Mouse (Mus musculus) neural tube, embryonic 12.5 days (tissue): ENCODE measurements around the gene Ctnnb1. TPM values are rescaled to one million over a fixed set of nuclear protein-coding genes. Genes with fewer than 3 reads are reported as not detected.

Experiments used
- ATAC-seq: fragments of 200-750 bp; cut with Nextera tagmentation; 2 replicates; pipeline ENCODE4 v1.8.0; 2017; ENCODE audit warnings: low read depth, mild to moderate bottlenecking, moderate TSS enrichment, moderate library complexity; ENCODE audit not compliant: low FRiP score
- H3K27ac ChIP-seq: fragments of 300-500 bp; sonication (generic); 2 replicates; pipeline ENCODE4 v1.5.1; 2016
- H3K27me3 ChIP-seq: fragments of 300-500 bp; sonication (generic); replicated peaks from 2 replicates; pipeline ENCODE4 v1.6.1; 2016; ENCODE audit warnings: mild to moderate bottlenecking
- H3K36me3 ChIP-seq: fragments of 300-500 bp; sonication (generic); 2 replicates; pipeline ENCODE4 v1.6.1; 2016; ENCODE audit warnings: mild to moderate bottlenecking
- H3K4me1 ChIP-seq: fragments of 300-500 bp; sonication (generic); 2 replicates; pipeline ENCODE4 v1.6.1; 2016
- H3K4me2 ChIP-seq: fragments of 300-500 bp; sonication (generic); replicated peaks from 2 replicates; pipeline ENCODE4 v1.6.1; 2016; ENCODE audit warnings: mild to moderate bottlenecking
- H3K4me3 ChIP-seq: fragments of 300-500 bp; sonication (generic); 2 replicates; pipeline ENCODE4 v1.5.1; 2016
- H3K9ac ChIP-seq: fragments of 300-500 bp; sonication (generic); 2 replicates; pipeline ENCODE4 v1.6.1; 2016; ENCODE audit warnings: mild to moderate bottlenecking
- H3K9me3 ChIP-seq: fragments of 300-500 bp; sonication (generic); 2 replicates; pipeline ENCODE4 v1.6.1; 2016; ENCODE audit warnings: mild to moderate bottlenecking
- WGBS: fragments of 180-500 bp; shearing (Covaris S2); methylation state at CpG from one replicate; pipeline ENCODE4 v1.1.7; 2016; 5-methylcytosine and 5-hydroxymethylcytosine counted together
- polyA plus RNA-seq: library from polyadenylated mRNA; unstranded; fragments of >200 nt; fragmentation: Nextera tagmentation; extraction: Ambion mirVana; gene quantifications from 2 replicates; pipeline ENCODE4 v1.2.1, GENCODE M21; 2016

Ctnnb1 gene
- polyA plus RNA-seq, 1 experiment from 2014 or later: 619 TPM

GRCm38 (mm10) chr9:120946131-120946530, 17.1 kb downstream of the Ctnnb1 start:
- Histone ChIP-seq H3K27ac (no peak overlapping the region), H3K9me3 (no peaks in the 10 kb centered on the region), H3K9ac (no peak overlapping the region), H3K27me3 (no peaks in the 10 kb centered on the region), H3K4me1 (peaks cover 25% of the 10 kb centered on the region), H3K36me3 (peaks cover 14% of the 10 kb centered on the region), H3K4me2 (no peak overlapping the region), H3K4me3 (no peak overlapping the region)
- 88% methylated on average over 8 of the region's 8 CpGs for WGBS
- ATAC-seq: no peak

GRCm38 (mm10) chr9:120948832-120949231, 19.8 kb downstream of the Ctnnb1 start:
- Histone ChIP-seq H3K9ac (no peak overlapping the region), H3K9me3 (no peaks in the 10 kb centered on the region), H3K27me3 (no peaks in the 10 kb centered on the region), H3K4me1 (0 out of 2 replicates have a peak, but pooled peaks cover 8% of the 10 kb centered on the region), H3K36me3 (peaks cover 41% of the 10 kb centered on the region), H3K27ac (no peak overlapping the region), H3K4me2 (no peak overlapping the region), H3K4me3 (no peak overlapping the region)
- WGBS: 100% methylated on average over 1 of the region's 1 CpGs
- no peak for ATAC-seq

- 94% methylated on average over 12 of the region's 12 CpGs for WGBS
- Histone ChIP-seq H3K36me3 (peaks cover 60% of the 10 kb centered on the region), H3K4me3 (no peak overlapping the region), H3K9ac (no peak overlapping the region), H3K4me2 (no peak overlapping the region), H3K27ac (no peak overlapping the region), H3K27me3 (no peaks in the 10 kb centered on the region), H3K4me1 (0 out of 2 replicates have a peak, but pooled peaks cover 8% of the 10 kb centered on the region), H3K9me3 (no peaks in the 10 kb centered on the region)
- no peak for ATAC-seq
These were observed 21.7 kb downstream of the Ctnnb1 start for GRCm38 (mm10) chr9:120950761-120951160.

- no peak overlapping the region for H3K4me2 ChIP-seq
- WGBS: 83% methylated on average over 3 of the region's 3 CpGs
- peaks cover 72% of the 10 kb centered on the region for H3K36me3 ChIP-seq
These were observed 22.9 kb downstream of the Ctnnb1 start for GRCm38 (mm10) chr9:120951947-120952346.

GRCm38 (mm10) chr9:120958051-120958450, 29.0 kb downstream of the Ctnnb1 start:
- Histone ChIP-seq H3K9me3 (no peaks in the 10 kb centered on the region), H3K36me3 (peaks cover 100% of the 10 kb centered on the region)
- no peak for ATAC-seq

More at GRCm38 (mm10) chr9:120951947-120952346, 22.9 kb downstream of the Ctnnb1 start:
- no peaks in the 10 kb centered on the region for H3K9me3 ChIP-seq
- H3K27me3 ChIP-seq: no peaks in the 10 kb centered on the region
- H3K4me1 ChIP-seq: 0 out of 2 replicates have a peak, but pooled peaks cover 8% of the 10 kb centered on the region
- H3K9ac ChIP-seq: no peak overlapping the region
- ATAC-seq: no peak
- no peak overlapping the region for H3K4me3 ChIP-seq
- H3K27ac ChIP-seq: no peak overlapping the region

GRCm38 (mm10) chr9:120958560-120958959, 29.5 kb downstream of the Ctnnb1 start:
- H3K4me3 ChIP-seq: no peak overlapping the region
- peaks cover 3% of the 10 kb centered on the region; the same call in 1 of the 2 replicates for H3K4me1 ChIP-seq
- H3K36me3 ChIP-seq: peaks cover 100% of the 10 kb centered on the region
- H3K27ac ChIP-seq: no peak overlapping the region
- WGBS: 91% methylated on average over 6 of the region's 6 CpGs
- no peak overlapping the region for H3K9ac ChIP-seq
- no peaks in the 10 kb centered on the region for H3K27me3 ChIP-seq
- no peak overlapping the region for H3K4me2 ChIP-seq
- no peak for ATAC-seq
- H3K9me3 ChIP-seq: no peaks in the 10 kb centered on the region

More at GRCm38 (mm10) chr9:120958051-120958450, 29.0 kb downstream of the Ctnnb1 start:
- Histone ChIP-seq H3K4me2 (no peak overlapping the region), H3K27me3 (no peaks in the 10 kb centered on the region), H3K4me1 (no peaks in the 10 kb centered on the region; the same call in 1 of the 2 replicates), H3K4me3 (no peak overlapping the region), H3K27ac (no peak overlapping the region), H3K9ac (no peak overlapping the region)
- WGBS: 93% methylated on average over 5 of the region's 5 CpGs

- Histone ChIP-seq H3K9me3 (no peaks in the 10 kb centered on the region), H3K36me3 (peaks cover 100% of the 10 kb centered on the region), H3K27ac (no peak overlapping the region), H3K4me2 (no peak overlapping the region), H3K4me1 (peaks cover 6% of the 10 kb centered on the region; the same call in 1 of the 2 replicates), H3K4me3 (no peak overlapping the region), H3K27me3 (no peaks in the 10 kb centered on the region), H3K9ac (no peak overlapping the region)
- WGBS: 85% methylated on average over 4 of the region's 4 CpGs
- ATAC-seq: no peak
These were observed 30.2 kb downstream of the Ctnnb1 start for GRCm38 (mm10) chr9:120959225-120959624.

GRCm38 (mm10) chr9:120960611-120961010, 31.6 kb downstream of the Ctnnb1 start:
- Histone ChIP-seq H3K4me1 (peaks cover 6% of the 10 kb centered on the region; the same call in 1 of the 2 replicates), H3K9me3 (no peaks in the 10 kb centered on the region), H3K27me3 (no peaks in the 10 kb centered on the region), H3K36me3 (peaks cover 100% of the 10 kb centered on the region), H3K9ac (no peak overlapping the region), H3K27ac (no peak overlapping the region), H3K4me3 (no peak overlapping the region), H3K4me2 (no peak overlapping the region)
- 91% methylated on average over 4 of the region's 4 CpGs for WGBS
- no peak for ATAC-seq

GRCm38 (mm10) chr9:120961466-120961865, 32.5 kb downstream of the Ctnnb1 start:
- H3K27me3 ChIP-seq: no peaks in the 10 kb centered on the region
- H3K9me3 ChIP-seq: no peaks in the 10 kb centered on the region
- H3K4me2 ChIP-seq: no peak overlapping the region
- peaks cover 100% of the 10 kb centered on the region for H3K36me3 ChIP-seq
- ATAC-seq: no peak
- no peak overlapping the region for H3K27ac ChIP-seq
- H3K4me1 ChIP-seq: peaks cover 6% of the 10 kb centered on the region; the same call in 1 of the 2 replicates
- no peak overlapping the region for H3K4me3 ChIP-seq
- 85% methylated on average over 3 of the region's 3 CpGs for WGBS
- H3K9ac ChIP-seq: no peak overlapping the region

- no peak overlapping the region for H3K27ac ChIP-seq
- H3K36me3 ChIP-seq: peaks cover 100% of the 10 kb centered on the region
- H3K9me3 ChIP-seq: no peaks in the 10 kb centered on the region
- no peak overlapping the region for H3K4me3 ChIP-seq
- H3K27me3 ChIP-seq: no peaks in the 10 kb centered on the region
- H3K4me2 ChIP-seq: no peak overlapping the region
- peaks cover 6% of the 10 kb centered on the region; the same call in 1 of the 2 replicates for H3K4me1 ChIP-seq
- H3K9ac ChIP-seq: no peak overlapping the region
- ATAC-seq: no peak
- WGBS: 87% methylated on average over 3 of the region's 3 CpGs
These were observed 33.1 kb downstream of the Ctnnb1 start for GRCm38 (mm10) chr9:120961969-120962700.

GRCm38 (mm10) chr9:120963104-120963503, 34.1 kb downstream of the Ctnnb1 start:
- Histone ChIP-seq H3K27ac (no peak overlapping the region), H3K4me3 (no peak overlapping the region), H3K4me1 (peaks cover 6% of the 10 kb centered on the region; the same call in 1 of the 2 replicates), H3K9ac (no peak overlapping the region), H3K27me3 (no peaks in the 10 kb centered on the region), H3K9me3 (no peaks in the 10 kb centered on the region), H3K36me3 (peaks cover 98% of the 10 kb centered on the region), H3K4me2 (no peak overlapping the region)
- WGBS: 94% methylated on average over 4 of the region's 4 CpGs
- ATAC-seq: no peak

- Histone ChIP-seq H3K36me3 (peaks cover 98% of the 10 kb centered on the region), H3K9me3 (no peaks in the 10 kb centered on the region), H3K9ac (no peak overlapping the region), H3K4me3 (no peak overlapping the region), H3K4me1 (peaks cover 6% of the 10 kb centered on the region; the same call in 1 of the 2 replicates), H3K4me2 (no peak overlapping the region), H3K27ac (no peak overlapping the region), H3K27me3 (no peaks in the 10 kb centered on the region)
- ATAC-seq: no peak
- 85% methylated on average over 3 of the region's 3 CpGs for WGBS
These were observed 34.7 kb downstream of the Ctnnb1 start for GRCm38 (mm10) chr9:120963720-120964119.
